Mouse (Mus musculus): ENCODE results near the gene Herpud1. TPM values are rescaled to one million over a fixed set of nuclear protein-coding genes. Genes with fewer than 3 reads are reported as not detected.
A peak's percentile ranks its signal among the peaks of the same experiment; 100 is the strongest.

Gene Herpud1
- total and polyA plus RNA-seq, 2 experiments: 421 to 575 TPM

- H3K27me3 ChIP-seq (ENCODE audit: control insufficient read depth, insufficient read depth, low read length): no peaks in the 10 kb centered on the region
- 18% methylated on average over 10 of the region's 10 CpGs for WGBS
- H3K4me3 ChIP-seq (ENCODE audit: insufficient read depth, low read depth, low read length): no peak overlapping the region
- H3K79me2 ChIP-seq (ENCODE audit: control insufficient read depth, insufficient read depth, low read length): no peaks in the 10 kb centered on the region
- peak overlapping the region; percentile 18; the same call in 1 of the 2 replicates for H3K27ac ChIP-seq (replicated peaks; ENCODE audit: insufficient read depth, low read depth, low read length)
- H3K4me1 ChIP-seq (ENCODE audit: control insufficient read depth, insufficient read depth, low read length): peaks cover 2% of the 10 kb centered on the region
- TF ChIP-seq CTCF (IDR thresholded peaks at IDR 0.05; ENCODE audit: low read depth, low read length) (no peak), POLR2A (IDR thresholded peaks at IDR 0.05; ENCODE audit: extremely low read depth, insufficient read depth, low read length) (no peak)
- DNase-seq (ENCODE audit: extremely low read depth, low read depth, low spot score): peak; percentile 96
- no peaks in the 10 kb centered on the region for H3K36me3 ChIP-seq (ENCODE audit: control insufficient read depth, insufficient read depth, low read length)
- no peak overlapping the region for H3K9ac ChIP-seq (ENCODE audit: low read depth, low read length)
Measured at GRCm38 (mm10) chr8:94427953-94428352, 41.7 kb downstream of the Herpud1 start.

GRCm38 (mm10) chr8:94428420-94428819, 42.2 kb downstream of the Herpud1 start:
- Histone ChIP-seq H3K4me3 (ENCODE audit: insufficient read depth, low read depth, low read length) (no peak overlapping the region), H3K4me1 (ENCODE audit: control insufficient read depth, insufficient read depth, low read length) (peaks cover 3% of the 10 kb centered on the region), H3K79me2 (ENCODE audit: control insufficient read depth, insufficient read depth, low read length) (no peaks in the 10 kb centered on the region), H3K9ac (ENCODE audit: low read depth, low read length) (no peak overlapping the region), H3K36me3 (ENCODE audit: control insufficient read depth, insufficient read depth, low read length) (no peaks in the 10 kb centered on the region), H3K27ac (replicated peaks; ENCODE audit: insufficient read depth, low read depth, low read length) (no peak overlapping the region), H3K27me3 (ENCODE audit: control insufficient read depth, insufficient read depth, low read length) (no peaks in the 10 kb centered on the region)
- DNase-seq (ENCODE audit: extremely low read depth, low read depth, low spot score): no peak
- 60% methylated on average over 4 of the region's 4 CpGs for WGBS
- no peak for TF ChIP-seq CTCF (IDR thresholded peaks at IDR 0.05; ENCODE audit: low read depth, low read length)
- TF ChIP-seq POLR2A (IDR thresholded peaks at IDR 0.05; ENCODE audit: extremely low read depth, insufficient read depth, low read length): no peak

- no peak for DNase-seq (ENCODE audit: extremely low read depth, low read depth, low spot score)
- no peaks in the 10 kb centered on the region for H3K36me3 ChIP-seq (ENCODE audit: control insufficient read depth, insufficient read depth, low read length)
- no peak overlapping the region for H3K9ac ChIP-seq (ENCODE audit: low read depth, low read length)
- no peak overlapping the region for H3K27ac ChIP-seq (replicated peaks; ENCODE audit: insufficient read depth, low read depth, low read length)
- H3K27me3 ChIP-seq (ENCODE audit: control insufficient read depth, insufficient read depth, low read length): no peaks in the 10 kb centered on the region
- TF ChIP-seq POLR2A (IDR thresholded peaks at IDR 0.05; ENCODE audit: extremely low read depth, insufficient read depth, low read length) (no peak), CTCF (IDR thresholded peaks at IDR 0.05; ENCODE audit: low read depth, low read length) (no peak)
- 86% methylated on average over 7 of the region's 7 CpGs for WGBS
- no peaks in the 10 kb centered on the region for H3K79me2 ChIP-seq (ENCODE audit: control insufficient read depth, insufficient read depth, low read length)
- peaks cover 7% of the 10 kb centered on the region for H3K4me1 ChIP-seq (ENCODE audit: control insufficient read depth, insufficient read depth, low read length)
- no peak overlapping the region for H3K4me3 ChIP-seq (ENCODE audit: insufficient read depth, low read depth, low read length)
Measured at GRCm38 (mm10) chr8:94429376-94429775, 43.1 kb downstream of the Herpud1 start.

GRCm38 (mm10) chr8:94432212-94432611, 46.0 kb downstream of the Herpud1 start:
- no peak overlapping the region for H3K4me3 ChIP-seq (ENCODE audit: insufficient read depth, low read depth, low read length)
- H3K27me3 ChIP-seq (ENCODE audit: control insufficient read depth, insufficient read depth, low read length): no peaks in the 10 kb centered on the region
- H3K79me2 ChIP-seq (ENCODE audit: control insufficient read depth, insufficient read depth, low read length): peaks cover 9% of the 10 kb centered on the region; the same call in 1 of the 2 replicates
- no peaks in the 10 kb centered on the region for H3K36me3 ChIP-seq (ENCODE audit: control insufficient read depth, insufficient read depth, low read length)
- peaks cover 10% of the 10 kb centered on the region for H3K4me1 ChIP-seq (ENCODE audit: control insufficient read depth, insufficient read depth, low read length)
- TF ChIP-seq POLR2A (IDR thresholded peaks at IDR 0.05; ENCODE audit: extremely low read depth, insufficient read depth, low read length): no peak
- no peak for TF ChIP-seq CTCF (IDR thresholded peaks at IDR 0.05; ENCODE audit: low read depth, low read length)
- no peak for DNase-seq (ENCODE audit: extremely low read depth, low read depth, low spot score)
- WGBS: 95% methylated on average over 3 of the region's 3 CpGs
- H3K9ac ChIP-seq (ENCODE audit: low read depth, low read length): no peak overlapping the region
- H3K27ac ChIP-seq (replicated peaks; ENCODE audit: insufficient read depth, low read depth, low read length): no peak overlapping the region

- TF ChIP-seq CTCF (IDR thresholded peaks at IDR 0.05; ENCODE audit: low read depth, low read length) (peak; percentile 37), POLR2A (IDR thresholded peaks at IDR 0.05; ENCODE audit: extremely low read depth, insufficient read depth, low read length) (0 out of 2 replicates have a peak, but pooled peaks have one; percentile 27)
- under 1% methylated on average over 29 of the region's 29 CpGs for WGBS
- Histone ChIP-seq H3K27ac (replicated peaks; ENCODE audit: insufficient read depth, low read depth, low read length) (peak within 1 kb of the TSS; percentile 83), H3K9ac (ENCODE audit: low read depth, low read length) (peak within 1 kb of the TSS; percentile 81), H3K27me3 (ENCODE audit: control insufficient read depth, insufficient read depth, low read length) (no peaks in the 10 kb centered on the region), H3K36me3 (ENCODE audit: control insufficient read depth, insufficient read depth, low read length) (no peaks in the 10 kb centered on the region), H3K4me3 (ENCODE audit: insufficient read depth, low read depth, low read length) (peak within 1 kb of the TSS; percentile 79), H3K4me1 (ENCODE audit: control insufficient read depth, insufficient read depth, low read length) (peaks cover 8% of the 10 kb centered on the region), H3K79me2 (ENCODE audit: control insufficient read depth, insufficient read depth, low read length) (peaks cover 9% of the 10 kb centered on the region; the same call in 1 of the 2 replicates)
- peak; percentile 80 for DNase-seq (ENCODE audit: extremely low read depth, low read depth, low spot score)
Measured at GRCm38 (mm10) chr8:94433981-94434466, 47.8 kb downstream of the Herpud1 start, which contains the start of gene Nlrc5. Gene Nlrc5 (plus strand): TSS chr8:94434356.

- H3K4me3 ChIP-seq (ENCODE audit: insufficient read depth, low read depth, low read length): 0 out of 2 replicates have a peak overlapping the region, but pooled peaks have one; percentile 79
Measured at GRCm38 (mm10) chr8:94434958-94435357, 48.7 kb downstream of the Herpud1 start.

More at GRCm38 (mm10) chr8:94434958-94435357, 48.7 kb downstream of the Herpud1 start:
- no peaks in the 10 kb centered on the region for H3K36me3 ChIP-seq (ENCODE audit: control insufficient read depth, insufficient read depth, low read length)
- H3K27me3 ChIP-seq (ENCODE audit: control insufficient read depth, insufficient read depth, low read length): no peaks in the 10 kb centered on the region
- H3K79me2 ChIP-seq (ENCODE audit: control insufficient read depth, insufficient read depth, low read length): peaks cover 9% of the 10 kb centered on the region; the same call in 1 of the 2 replicates
- peaks cover 8% of the 10 kb centered on the region for H3K4me1 ChIP-seq (ENCODE audit: control insufficient read depth, insufficient read depth, low read length)
- TF ChIP-seq POLR2A (IDR thresholded peaks at IDR 0.05; ENCODE audit: extremely low read depth, insufficient read depth, low read length) (no peak), CTCF (IDR thresholded peaks at IDR 0.05; ENCODE audit: low read depth, low read length) (no peak)
- H3K9ac ChIP-seq (ENCODE audit: low read depth, low read length): no peak overlapping the region
- WGBS: 64% methylated on average over 3 of the region's 3 CpGs
- H3K27ac ChIP-seq (replicated peaks; ENCODE audit: insufficient read depth, low read depth, low read length): no peak overlapping the region; the same call in 1 of the 2 replicates
- peak; percentile 39 for DNase-seq (ENCODE audit: extremely low read depth, low read depth, low spot score)

Measured in liver, adult 2 months (tissue).